Mouse (Mus musculus): ENCODE results near the gene Crebrf.

Gene Crebrf

GRCm38 (mm10) chr17:26705463-26706359 lies 9.7 kb upstream of the Crebrf start:
- no peak for DNase-seq

- no peak for DNase-seq
Observed at GRCm38 (mm10) chr17:26707066-26707465, 8.4 kb upstream of the Crebrf start.

DNA sequence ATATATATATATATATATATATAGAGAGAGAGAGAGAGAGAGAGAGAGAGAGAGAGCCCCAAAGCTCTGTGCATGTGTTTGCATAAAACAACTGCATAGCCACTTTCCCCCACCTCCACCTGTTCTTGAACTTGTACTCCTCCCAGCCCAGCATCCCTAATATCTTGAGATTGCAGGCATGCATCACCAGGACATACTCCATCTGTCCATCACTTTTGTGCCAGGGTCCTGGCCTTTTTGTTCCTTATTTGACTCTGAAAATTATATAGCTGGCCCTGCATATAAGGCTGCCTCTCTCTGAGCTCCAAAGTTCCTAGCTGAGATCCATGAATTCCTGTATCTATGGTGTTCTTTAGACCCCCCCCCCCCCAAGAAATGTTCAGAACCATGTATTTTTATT lies 7.0 kb upstream of the Crebrf start:
- DNase-seq, result no peak

DNA sequence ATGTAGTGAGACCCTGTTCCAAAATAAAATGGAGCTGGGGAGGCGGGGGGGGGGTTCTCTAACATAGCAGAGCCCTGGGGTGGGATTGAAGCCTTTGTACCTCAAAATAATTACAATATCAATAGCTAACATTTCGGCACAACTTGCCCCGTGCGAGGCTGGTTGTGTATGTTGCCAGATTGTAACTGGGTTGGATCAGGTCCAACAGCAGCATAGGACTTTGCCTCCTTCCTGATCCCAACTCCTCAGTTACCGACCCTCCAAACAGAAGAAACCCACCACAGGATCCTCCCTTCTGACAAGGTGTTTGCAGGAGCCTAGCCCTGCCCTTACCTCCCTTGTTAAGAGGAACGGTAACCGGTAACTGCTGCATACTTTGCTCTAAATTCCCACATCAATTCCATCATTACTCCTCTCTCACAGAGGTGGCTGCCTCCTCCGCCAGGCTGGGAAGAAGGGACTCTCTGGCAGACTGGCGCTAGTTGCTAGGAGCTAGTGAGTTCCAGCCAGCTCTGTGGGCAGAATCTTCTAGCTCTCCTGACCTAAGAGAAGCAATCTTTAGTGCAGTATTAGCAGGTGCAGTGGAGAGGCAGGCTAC lies 6.4 kb upstream of the Crebrf start:
- DNase-seq, result no peak

- DNase-seq, result no peak
Observed at GRCm38 (mm10) chr17:26710049-26710448, 5.4 kb upstream of the Crebrf start.

DNA sequence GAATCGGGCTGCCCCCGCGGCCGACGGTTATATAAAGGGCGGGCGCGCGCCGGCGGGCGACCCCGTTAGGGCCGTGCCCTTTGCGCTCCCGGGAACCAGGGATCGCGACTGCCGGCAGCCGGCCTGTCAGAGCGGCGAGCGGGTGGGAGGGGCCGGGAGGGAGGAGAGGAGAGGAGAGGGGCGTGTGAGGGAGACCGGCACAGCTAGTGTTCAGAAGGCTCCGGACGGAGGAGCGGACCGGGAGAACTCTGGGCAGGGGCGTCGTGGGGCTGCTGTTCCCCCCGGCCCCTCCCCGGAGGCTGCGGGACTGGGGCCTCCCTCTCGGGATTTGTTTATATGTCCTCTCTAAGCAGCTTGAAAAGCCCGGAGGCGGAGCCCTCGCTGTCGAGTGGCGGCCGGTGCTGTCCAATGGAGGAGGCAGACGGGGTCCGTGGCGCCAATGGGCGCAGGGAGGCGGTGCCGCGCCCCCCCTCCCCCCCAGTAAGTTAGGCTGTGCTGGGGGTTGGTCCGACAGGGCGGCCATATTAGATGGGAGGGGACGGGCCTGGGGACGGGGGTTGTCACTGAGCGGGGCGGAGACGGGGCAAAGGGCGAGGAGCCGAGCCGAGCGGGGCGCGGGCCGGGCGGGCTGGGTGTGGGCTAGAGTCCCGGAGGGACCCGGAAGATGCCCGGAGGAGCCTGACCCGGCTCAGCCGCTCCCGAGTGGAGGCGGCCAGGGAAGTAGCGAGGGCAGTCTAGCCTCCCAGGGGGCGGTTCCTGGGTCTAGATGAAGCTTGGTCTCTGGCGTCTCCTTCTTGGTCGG lies 667 bp downstream of the Crebrf start:
- DNase-seq, result peak; percentile 98

DNA sequence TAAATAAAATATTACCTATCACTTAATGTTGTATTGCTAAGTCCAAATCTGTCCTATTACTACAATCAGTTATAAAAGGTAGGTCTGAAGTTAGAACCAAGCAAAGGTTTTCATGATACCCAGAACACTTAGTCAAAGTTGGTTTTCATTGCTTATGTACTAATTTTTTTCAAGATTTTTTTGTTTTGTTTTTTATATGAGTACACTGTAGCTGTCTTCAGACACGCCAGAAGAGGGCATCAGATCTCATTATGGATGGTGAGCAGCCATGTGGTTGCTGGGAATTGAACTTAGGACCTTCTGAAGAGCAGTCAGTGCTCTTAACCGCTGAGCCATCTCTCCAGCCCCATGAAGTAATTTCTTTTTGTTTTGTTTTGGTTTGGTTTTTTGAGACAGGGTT lies 2.4 kb downstream of the Crebrf start:
- DNase-seq, result no peak

DNA sequence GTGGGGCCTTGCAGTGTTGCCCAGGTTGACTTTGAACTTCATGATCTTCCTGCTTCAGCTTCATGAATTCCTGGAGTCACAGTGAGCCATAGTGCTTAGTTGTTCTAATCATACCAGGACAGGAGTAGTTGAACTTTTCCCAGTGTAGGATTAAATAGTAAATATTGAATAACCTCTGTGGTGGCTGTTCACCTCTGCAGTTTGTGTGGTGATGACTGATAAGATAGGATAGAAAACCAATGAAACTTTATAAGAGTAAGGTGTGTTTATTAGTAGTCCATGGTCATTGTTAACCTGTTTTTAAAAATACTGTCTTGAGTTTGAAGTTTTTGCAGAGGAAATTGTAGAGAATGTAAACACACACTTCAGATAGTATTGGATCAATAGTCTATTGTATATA lies 4.0 kb downstream of the Crebrf start:
- no peak for DNase-seq

DNA sequence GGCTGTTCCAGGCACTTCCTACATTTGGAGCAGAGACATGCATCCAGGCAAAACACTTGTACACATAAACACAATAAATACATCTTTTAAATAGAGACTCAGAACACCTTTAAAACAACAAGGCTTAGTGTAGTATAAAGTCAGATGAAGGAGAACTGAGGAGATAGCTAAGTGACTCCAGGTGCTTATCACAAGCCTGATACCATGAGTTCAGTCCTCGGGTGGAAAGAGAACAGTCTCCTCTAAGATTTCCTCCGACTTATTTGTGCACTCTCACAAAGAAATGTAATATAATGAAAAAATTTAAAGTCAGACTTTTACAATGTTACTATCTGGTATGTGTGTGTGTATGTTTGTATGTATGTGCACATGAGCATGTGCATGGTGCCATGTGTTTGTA lies 6.4 kb downstream of the Crebrf start:
- no peak for DNase-seq

DNA sequence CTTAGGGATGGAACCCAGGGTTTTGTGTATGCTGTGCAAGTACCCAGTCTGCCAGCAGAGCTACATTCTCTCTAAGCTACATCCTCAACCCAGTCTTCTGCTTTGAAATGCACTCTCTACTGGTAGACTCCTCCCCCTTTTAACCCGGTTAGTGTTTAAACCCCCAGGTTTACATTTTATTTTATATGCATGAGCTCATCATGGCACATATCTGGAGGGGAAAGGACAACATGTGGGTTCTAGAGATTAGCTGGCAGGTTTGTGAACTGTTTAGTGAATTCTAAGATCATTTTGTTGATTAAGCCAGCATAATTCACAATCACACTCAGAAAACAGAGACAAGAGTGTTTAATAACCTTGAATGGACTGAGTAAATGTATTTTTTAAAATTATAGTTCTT lies 9.3 kb downstream of the Crebrf start:
- no peak for DNase-seq

- no peak for DNase-seq
Observed at GRCm38 (mm10) chr17:26726674-26727073, 11.2 kb downstream of the Crebrf start.

DNA sequence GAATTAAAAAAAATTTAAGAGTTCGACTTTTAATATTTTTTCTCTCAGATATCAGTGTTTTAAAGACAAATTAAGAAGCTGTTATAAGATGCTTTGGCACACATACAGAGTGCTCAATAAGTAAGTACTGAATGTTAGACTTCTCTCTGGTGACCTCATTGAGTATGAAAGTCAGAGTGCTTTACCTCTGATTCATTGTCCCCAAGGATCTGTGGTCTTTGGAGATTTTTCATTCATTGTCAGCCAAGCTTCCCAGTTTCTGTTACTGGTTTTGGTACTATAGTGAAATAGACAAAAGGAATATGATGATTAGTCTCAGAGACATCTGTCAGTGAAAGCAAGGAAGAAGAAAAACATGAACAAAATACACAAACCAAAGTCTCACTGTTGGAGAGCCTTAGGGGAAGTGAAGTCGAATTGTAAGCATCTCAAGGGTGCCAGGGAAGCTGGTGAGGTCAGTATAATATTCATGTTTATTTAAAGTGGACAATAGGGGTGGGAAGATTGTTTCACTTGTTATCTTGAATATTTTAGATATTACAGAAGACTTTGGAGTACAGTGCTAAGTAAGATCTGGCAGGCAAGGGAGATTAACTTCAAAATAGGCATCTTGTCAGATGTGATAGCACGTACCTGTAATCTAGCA lies 11.8 kb downstream of the Crebrf start:
- DNase-seq, result peak; percentile 53

DNA sequence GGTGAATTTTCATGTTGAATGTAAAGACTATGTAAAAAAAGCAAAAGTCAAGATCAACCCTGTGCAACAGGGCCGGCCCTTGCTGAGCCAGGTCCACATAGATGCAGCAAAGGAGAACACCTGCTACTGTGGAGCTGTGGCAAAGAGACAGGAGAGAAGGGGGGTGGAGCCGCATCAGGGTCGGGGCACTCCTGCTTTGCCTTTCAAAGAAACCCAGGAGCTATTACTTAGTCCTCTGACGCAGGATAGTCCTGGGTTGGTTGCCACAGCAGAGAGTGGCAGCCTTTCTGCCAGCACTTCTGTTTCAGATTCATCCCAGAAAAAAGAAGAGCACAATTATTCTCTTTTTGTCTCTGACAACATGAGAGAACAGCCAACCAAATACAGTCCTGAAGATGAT lies 27.1 kb downstream of the Crebrf start:
- DNase-seq, result no peak

GRCm38 (mm10) chr17:26743294-26743693 lies 27.8 kb downstream of the Crebrf start:
- no peak for DNase-seq

- no peak for DNase-seq
Observed at GRCm38 (mm10) chr17:26749975-26750374, 34.5 kb downstream of the Crebrf start.

GRCm38 (mm10) chr17:26752297-26752696 lies 36.8 kb downstream of the Crebrf start:
- DNase-seq, result no peak

DNA sequence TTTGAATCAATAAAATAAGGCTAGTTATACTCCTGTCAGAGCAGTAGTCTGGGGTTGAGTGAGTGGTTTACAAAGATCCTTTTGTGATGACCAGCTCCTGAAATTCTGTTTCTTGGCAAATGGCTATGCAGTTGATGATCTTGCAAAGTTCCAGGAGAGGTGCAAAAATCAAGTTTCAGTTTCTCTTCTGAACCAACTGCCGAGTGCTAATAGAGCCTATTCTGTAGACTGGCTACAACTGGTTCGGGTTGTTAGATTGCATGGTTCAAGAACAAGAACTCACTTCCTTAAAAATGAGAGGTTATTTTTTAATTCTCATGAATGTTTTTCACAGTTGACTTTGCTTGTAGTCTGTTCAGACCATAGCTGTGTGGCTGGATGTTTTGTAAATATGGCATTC lies 38.0 kb downstream of the Crebrf start:
- DNase-seq, result peak; percentile 28

DNA sequence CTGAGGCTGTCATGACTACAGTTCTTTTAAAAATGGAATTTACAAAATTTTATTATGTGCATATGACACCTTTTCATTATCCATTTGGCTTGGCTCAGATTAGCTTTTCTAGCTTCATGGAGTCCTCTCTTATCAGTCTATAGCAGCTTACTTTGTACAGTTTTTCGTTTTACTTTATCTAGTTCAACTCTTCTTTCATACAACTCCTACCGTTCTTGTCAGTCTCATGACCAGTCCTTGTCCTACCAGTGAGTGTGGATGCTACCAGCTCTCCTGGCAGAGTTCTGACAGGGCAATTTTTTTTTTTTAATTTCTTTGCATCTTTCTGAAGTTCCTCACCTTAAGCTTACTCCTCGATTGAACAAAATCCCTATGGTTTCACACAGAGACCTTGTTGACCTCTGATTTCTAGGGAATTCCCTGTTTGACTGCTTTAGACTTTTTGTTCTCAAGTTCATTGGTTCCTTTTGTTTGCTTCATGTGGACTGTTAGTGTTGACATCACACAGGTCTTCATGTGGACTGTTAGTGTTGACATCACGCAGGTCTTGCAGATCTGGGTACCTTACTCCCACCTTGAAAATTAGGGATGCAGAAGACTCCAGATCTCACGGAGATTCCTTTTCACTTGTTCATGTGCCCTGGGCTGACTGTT lies 51.8 kb downstream of the Crebrf start:
- no peak for DNase-seq

- no peak for DNase-seq
Observed at GRCm38 (mm10) chr17:26767754-26768124, 52.3 kb downstream of the Crebrf start.

DNA sequence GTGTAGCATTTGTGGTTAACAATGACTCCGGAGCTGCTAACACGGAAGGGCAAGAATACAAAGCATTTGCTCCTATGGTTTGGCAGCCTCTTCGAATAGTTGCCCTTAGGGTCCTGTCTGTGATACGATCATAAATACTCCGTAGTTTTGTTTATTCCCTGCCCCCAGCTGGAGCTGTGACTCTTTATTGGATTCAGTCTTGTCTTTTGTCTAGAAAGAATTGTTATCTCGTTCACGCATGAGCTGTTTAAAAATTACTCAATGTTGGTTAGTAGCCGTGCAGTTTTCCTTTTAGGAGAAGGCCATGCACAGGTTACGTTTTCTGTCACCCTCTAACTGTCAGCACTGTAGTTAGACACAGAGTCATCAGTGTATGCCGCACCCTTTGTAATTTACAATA lies 60.8 kb downstream of the Crebrf start:
- DNase-seq, result peak; percentile 42

DNA sequence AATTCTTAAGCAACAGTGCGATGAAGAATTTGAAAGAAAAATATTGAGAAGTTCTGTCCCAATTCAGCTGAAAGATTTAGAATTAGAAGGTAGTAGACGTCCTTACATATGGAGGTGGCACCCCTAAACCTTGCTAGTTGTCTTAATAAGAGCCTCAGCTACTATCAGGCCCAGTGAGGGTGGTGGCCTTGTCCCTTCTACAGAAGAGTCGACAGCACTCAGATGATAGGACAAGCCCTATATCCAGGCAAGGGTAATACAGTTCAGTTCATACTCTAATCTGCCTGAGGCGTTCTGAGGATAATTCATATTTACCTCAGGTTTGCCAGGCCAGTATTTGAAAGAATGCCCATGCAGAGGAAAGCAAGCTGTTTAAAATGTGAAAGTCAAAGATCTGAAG lies 62.6 kb downstream of the Crebrf start:
- DNase-seq, result no peak

GRCm38 (mm10) chr17:26778430-26779100 lies 63.1 kb downstream of the Crebrf start:
- DNase-seq, result no peak
